Mouse (Mus musculus) mature B cell (primary cell): ENCODE results near the gene 5730522E02Rik.

Experiments
- in situ Hi-C: fragments of 300-500 bp; cut with MboI; formaldehyde crosslinking; loops from 2 replicates; pipeline ENCODE4 v1.14.3; 2019

The 5730522E02Rik gene

DNA sequence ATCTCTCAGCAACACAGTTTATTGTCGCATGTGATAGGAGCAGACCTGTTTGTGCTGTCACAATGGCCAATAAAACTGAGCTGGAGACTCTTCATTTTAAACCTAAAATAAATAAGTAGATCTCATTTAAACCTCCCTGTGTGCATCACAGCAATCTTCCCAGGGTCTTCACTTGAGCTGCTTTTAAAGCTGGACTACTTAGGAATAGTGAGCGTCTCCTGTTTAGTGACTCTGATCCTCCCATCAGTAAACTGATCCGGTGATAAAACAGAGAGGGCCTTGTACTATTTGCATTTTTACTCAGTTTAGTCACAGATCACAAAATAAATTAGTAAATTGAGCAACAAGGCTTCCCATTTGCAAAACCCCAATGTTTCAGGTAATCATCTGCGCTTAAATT lies 206.5 kb downstream of the 5730522E02Rik start:
- in situ Hi-C loops = no loop called here

DNA sequence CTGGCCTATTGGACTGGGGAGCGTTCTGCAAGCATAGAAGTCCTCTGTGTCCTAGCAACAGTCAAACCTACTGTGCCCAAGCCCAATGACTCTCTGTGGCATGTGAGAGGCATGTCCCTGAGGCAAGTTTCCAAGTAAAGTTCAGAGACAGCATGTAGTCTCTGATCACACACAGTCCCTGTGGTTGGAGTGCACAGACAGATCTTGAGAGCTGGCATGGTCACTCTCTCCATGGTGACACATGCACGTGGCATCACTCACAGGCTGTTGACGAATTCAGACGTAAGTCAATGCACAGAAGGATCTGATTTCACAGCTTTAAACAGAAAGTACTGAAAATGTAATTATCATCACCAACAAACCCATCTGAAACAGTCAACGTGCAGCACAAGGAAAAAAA lies 210.8 kb downstream of the 5730522E02Rik start:
- in situ Hi-C loops = no loop called here

DNA sequence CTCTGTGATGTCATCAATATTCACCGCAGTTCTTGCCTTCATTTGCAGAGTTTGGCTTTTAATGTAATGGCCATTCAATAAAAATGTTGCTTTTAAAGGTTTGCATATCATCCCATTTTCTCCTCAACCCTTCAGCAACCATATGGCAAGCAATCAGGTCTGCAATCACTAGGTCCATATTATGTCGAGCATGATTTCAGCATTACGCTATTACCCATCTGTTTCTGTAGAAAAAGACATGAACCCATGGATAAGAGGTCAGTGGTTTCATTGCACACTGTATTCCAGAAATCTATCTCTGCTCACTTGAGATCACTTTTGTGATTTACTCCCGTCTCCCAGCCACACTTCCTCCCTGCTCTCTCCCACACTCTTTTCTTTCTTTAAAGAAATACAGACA lies 213.1 kb downstream of the 5730522E02Rik start:
- in situ Hi-C loops = no loop called here

DNA sequence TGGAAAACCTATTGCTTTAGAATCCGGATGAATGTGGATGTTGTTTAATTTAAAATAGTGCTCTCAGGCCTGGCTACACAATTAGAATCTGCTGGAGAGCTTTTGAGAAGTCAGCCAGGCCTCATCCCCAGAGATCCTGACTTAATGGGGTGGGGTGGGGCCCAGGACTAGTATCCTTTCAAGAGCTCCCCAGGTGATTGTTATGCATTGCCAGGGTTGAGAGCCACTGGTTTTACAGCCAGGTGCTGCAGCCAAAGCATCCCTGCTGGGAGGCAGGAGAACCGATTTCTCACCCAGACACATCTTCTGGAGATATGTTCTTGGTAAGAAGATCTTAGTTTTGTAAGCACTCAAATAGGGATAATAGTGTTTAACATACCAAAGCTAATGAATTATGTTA lies 216.4 kb downstream of the 5730522E02Rik start:
- in situ Hi-C loops = no loop called here

DNA sequence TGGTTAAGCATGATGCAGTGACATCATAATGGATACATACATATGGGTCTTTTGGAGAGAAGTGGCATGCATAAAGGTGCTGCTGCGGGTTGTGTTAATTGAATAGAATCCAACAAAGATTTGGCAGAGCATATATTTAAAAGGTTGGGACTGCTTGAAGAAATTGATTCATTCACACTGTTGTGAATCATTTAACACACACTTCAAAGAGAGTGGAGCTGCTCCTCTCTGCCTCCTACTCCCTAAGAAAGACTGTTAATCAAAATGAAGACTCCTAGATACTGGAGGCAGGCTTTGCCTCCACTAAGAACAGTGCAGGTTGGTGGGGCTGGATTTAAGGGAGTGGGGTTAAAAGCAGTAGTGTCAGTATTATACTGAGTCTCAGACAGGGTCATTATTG lies 218.3 kb downstream of the 5730522E02Rik start:
- in situ Hi-C loops = no loop called here

DNA sequence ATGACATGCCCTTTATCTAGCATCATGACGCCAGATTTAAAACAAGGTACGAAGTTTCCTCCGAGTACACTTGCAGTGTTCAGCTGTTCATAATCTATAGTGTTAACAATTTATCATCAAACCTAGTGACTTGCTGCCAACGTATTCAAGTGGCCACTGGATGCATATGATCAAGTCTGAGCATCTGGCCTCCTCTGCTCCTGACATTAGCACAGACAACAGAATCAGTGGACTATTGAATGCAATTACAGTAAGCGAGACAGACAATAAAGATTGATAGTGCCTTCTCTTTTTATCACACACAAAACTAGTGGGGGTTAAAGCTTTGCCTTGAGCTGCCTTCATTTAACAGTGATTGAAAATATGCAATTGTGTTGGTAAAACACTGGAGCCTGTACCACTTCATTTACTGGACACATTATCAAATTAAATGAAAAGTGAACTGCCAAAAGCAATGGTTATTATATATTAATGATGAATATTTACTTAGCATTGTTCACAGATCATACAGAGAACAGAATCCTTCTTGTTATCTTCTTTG lies 231.8 kb downstream of the 5730522E02Rik start:
- in situ Hi-C loops = no loop called here

DNA sequence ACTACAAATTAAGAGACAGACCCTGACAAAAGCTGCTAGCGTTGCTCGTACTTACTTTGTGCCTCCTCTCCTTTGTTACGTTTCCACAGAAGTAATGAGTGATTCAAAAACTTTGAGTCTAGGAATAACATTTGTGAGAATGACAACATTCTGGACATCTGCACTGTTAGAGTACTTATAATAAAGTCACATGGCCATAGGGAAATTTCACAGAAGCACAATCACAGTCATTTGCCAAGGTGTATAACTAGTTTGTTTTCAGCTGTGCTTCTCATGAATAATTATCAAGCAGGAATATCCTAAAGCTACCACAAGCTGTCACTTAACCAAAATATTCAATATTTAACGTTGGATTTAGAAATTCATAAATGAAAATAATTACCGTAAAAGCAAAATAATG lies 269.1 kb downstream of the 5730522E02Rik start:
- in situ Hi-C loops = no loop called here

DNA sequence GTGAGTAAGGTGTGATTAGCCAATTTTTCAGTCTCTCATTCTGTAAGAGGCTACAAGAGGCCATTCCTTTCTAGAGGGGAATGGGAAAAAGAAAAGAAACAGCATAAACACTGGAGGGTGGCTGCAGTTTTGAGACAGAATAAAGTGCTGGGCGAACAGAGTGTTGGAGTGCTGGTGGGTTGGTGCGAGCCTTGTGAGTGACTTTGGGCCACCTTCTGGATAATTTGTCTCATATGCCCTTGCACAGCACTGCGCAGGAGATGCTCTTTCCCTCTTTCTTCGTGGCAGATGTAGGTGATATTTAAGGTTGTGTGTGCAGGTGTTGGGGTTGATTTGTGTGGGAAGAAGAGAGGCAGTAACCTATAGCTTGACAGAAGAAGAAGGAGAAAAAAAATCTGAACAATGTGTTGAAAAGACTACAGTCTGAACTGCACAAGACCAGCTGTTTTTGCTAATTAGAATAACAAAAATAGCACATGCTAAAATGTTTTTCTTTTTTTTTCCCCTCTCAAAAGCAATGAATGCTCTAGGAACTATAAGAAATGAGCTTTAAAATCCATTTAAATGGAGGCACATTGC lies 269.8 kb downstream of the 5730522E02Rik start:
- in situ Hi-C loops = no loop called here

DNA sequence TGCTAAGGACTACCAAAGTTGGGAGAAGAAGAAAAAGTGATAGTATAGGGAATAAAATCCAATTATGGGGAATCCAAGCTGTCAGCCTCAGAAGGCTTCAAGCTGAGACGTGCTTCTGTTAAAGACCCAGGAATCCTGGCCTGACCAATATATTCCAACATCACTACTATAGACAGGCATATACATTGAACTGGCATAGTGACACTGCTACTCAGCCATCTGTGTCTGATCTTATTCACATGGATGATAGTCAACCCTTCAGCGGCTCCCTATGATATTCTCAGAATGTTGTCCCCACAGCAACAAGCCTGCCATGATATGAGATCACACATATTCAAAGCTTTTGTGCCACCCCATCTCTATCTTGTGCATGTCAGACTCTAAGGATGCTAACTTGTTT lies 284.3 kb downstream of the 5730522E02Rik start:
- in situ Hi-C loops = no loop called here

DNA sequence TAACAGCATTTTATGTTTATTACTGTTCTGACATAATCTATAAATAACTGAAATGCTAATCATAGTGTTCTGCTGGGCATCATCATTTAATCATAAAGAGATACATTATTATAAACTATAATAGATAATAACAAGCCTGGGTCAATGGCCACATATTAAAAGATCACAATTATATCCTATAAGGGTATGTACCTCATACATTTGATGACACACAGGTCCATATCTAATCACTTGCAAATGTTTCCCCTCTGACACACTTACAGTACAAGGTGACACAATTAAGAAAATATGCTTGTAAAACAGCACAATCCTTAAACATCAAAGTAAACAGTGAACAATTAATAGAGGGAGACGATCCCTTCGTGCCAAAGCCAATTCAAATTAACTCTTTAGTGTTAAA lies 308.2 kb downstream of the 5730522E02Rik start:
- in situ Hi-C loops = no loop called here

DNA sequence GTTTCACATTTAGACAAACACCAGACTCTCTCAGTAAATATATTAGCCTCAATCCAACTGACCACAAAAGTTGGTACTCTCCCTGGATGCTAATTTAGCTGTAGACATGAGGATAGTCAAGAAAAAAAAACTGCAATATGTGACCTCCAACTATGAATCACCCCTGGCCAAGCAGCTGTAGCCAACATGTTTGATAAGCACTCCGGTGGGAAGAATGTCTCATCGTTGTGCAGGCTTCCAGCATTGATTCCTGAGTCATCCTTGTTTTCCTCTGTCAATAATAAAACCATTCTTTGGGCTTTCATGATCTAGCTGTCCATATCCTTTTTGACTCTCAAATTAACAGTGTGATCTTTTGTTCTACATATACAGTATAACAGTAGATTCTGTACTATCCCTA lies 308.9 kb downstream of the 5730522E02Rik start:
- in situ Hi-C loops = no loop called here

DNA sequence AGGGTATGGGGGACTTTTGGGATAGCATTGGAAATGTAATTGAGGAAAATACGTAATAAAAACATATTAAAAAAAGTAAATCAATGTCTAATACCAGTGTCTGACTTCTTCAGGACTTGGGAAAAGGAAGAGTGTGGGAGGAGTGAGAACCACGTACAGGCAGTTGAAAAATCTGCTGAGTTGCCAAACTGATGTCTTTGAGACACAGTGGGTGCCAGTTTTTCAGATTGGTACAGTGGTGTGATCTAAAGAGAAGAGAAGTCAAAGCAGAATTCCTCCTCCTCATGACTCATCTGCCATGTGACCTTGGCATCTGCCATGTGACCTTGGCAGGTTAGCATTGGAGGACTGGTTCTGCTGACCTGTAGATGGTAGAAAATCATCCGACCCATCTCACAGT lies 316.7 kb downstream of the 5730522E02Rik start:
- in situ Hi-C loops = no loop called here

DNA sequence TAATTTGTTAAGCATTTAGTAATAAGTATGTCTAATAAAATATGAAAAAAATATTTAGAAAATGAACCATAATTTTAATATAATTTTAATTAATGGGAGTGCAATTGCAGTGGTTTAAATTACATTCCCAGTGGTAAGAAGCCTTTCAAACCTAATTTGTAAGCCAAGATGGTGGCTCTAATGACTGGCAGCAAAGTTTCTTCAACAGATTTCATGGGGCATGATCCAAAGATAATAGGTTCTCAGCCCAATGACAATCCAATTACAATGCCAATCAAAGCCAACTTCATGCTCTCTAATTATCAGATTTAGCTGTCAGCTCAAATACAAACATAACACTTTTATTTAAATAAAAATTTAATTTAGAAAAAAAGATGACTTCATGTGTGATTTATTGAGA lies 337.6 kb downstream of the 5730522E02Rik start:
- in situ Hi-C loops = loop anchor here (25.0 kb wide), 2 partner anchors 561 to 1811 kb away; no protein-coding TSS in a partner anchor

DNA sequence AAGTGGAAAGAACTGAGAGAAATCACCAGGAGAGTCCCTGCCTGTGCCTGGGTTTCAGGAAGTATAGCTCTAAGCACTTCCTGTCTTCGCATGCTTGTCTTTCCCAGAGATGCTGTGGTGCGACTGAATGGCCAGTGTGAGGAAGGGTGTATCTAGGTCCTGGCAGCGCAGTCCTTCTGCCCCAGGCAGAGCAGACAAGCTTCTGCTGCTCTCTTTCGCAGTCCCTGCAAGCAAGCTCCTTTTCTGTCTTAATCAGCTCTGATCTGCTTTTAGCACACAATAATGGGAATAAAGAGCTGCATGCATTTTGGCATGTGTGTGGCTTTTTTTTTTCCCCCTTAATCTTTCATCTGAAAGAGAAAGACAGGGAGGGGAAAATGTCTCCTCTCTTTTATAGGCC lies 338.2 kb downstream of the 5730522E02Rik start:
- in situ Hi-C loops = loop anchor here (25.0 kb wide), 2 partner anchors 560 to 1810 kb away; no protein-coding TSS in a partner anchor

DNA sequence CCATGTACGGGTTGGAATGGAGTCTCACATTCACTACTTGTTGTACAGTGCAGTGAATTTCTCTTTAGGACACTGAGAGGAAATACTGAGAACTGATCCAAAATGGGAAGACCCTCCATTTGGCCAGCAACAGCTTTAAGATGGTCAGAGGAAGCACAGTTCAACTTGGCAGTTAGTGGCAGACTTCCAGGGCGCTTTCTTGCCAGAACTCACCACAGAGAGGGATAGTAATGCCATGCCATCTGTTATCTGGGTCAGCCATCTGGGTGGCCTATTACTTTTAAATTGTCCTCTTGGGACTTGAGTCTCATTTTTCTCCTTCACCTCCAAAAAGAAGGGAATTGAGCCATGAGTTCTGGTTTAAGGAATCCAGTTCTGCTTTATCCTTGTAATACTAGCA lies 344.3 kb downstream of the 5730522E02Rik start:
- in situ Hi-C loops = loop anchor here (25.0 kb wide), 2 partner anchors 554 to 1804 kb away; no protein-coding TSS in a partner anchor

DNA sequence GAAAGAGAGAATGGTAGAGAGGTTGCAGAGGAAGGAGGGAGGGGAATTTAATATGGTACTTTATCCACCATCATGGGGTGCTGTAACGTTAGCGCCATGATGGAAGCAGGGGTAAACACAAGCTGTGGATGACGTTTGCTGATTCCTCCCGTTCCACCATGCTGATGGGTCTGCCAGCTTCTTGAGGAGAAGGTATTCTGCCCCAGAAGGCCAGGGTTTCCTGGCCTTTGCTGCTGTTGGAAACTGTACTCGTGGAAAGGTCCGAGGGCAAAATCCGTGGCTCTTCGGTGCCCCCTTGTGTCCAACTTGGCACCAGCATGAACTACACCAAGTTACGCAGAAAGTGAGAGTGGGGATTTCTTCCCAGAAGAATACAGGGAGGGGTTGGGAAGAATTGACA lies 347.9 kb downstream of the 5730522E02Rik start:
- in situ Hi-C loops = loop anchor here (25.0 kb wide), 2 partner anchors 550 to 1800 kb away; no protein-coding TSS in a partner anchor

DNA sequence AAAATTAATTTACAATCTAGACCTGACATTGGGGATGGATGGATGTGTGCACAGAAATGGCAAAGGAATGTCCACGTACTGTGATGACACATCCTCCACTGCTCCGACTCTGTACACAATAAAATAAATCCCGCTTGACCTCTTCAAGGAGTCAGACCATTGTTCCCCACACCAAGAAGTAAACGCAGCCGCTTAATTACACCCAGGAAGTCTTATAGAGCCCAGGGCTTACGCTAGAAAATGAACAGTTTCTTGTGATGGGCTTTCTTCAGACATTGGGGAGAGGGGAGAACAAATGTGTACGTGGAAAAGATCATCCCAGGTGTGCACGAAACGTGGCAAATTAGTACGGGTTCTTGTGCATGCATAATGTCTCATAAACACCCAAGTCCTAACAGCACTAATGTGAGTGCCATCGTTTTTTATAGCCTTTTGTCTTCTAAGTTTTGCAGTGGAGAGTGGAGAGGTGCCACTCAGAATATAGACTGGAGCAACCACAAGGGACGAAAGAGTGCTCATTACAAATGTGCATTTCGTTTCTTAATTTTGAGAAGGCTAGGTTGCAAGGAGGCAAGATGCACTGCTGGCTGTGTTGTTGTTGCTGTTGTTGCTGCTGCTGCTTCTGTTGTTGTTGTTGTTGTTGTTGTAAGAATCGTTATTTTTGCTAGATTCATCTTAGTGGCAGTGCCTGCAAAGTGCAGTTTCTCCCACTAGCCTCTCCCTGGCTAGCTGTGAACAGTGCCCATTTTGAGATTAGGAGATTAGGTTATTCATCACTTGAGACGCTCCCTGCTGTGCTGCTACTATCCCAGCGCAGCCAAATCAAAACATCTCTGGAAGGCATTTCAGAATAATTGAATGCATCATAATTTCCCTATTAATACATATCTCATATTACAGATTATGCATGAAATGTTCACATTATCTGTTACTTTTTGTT lies 353.7 kb downstream of the 5730522E02Rik start:
- in situ Hi-C loops = loop anchor here (25.0 kb wide), 2 partner anchors 545 to 1795 kb away; no protein-coding TSS in a partner anchor

DNA sequence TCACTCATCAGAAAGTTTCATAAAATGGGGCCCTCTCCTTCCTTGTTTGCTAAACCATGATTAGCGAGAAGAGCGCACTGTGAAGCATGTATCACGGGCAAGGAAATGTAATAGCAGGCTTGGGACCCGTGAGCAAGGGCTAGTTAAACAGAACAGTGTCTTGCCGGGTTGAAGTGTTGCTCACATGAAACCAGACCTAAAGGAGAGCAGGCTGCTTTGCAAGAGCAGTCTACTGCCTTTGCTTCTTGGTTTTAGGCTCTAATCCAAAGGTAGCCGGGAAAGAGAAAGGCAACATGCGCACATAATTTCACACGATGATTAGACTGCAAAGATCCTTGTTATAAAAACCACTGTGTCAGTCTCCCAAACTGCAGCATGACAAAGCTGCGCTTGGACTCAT lies 354.8 kb downstream of the 5730522E02Rik start:
- in situ Hi-C loops = loop anchor here (25.0 kb wide), 2 partner anchors 543 to 1793 kb away; no protein-coding TSS in a partner anchor

DNA sequence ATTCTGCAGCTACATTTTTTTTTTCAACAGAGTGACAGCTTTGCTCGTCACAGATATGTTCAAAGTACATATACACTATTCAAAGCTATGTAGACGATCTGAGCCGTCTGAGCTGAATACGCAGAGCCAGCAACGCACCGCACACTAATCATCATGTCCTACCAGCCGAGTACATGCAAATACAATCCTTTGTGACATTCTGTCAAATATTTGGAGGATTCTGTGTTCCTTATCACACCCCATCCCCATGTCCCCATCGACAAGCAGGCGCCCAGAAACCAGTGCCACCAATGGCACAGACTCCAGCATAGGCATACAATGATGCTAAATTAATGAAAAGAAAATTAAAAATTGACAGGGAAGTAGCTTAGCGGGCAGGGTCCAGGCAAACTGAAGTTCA lies 356.3 kb downstream of the 5730522E02Rik start:
- in situ Hi-C loops = loop anchor here (25.0 kb wide), 2 partner anchors 542 to 1792 kb away; no protein-coding TSS in a partner anchor

DNA sequence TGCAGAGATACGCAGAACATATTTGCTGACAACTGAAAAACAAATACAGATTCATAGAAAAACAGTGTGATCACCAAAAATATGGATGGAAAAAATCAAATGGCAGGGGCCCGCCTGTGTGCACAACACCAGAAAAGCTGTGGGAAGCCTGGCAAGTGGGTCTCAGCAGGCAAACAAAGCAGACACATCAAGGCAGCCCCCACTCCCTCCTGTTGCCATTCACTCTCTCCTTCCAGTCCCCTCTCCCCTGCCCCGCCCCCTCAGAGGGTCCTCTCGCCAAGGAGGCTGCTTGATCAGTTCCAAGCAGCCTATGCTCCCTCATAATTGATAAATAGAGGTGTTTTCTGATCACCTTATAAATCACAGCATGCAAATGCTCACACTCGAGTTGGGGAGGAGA lies 357.5 kb downstream of the 5730522E02Rik start:
- in situ Hi-C loops = loop anchor here (25.0 kb wide), 2 partner anchors 541 to 1791 kb away; no protein-coding TSS in a partner anchor

DNA sequence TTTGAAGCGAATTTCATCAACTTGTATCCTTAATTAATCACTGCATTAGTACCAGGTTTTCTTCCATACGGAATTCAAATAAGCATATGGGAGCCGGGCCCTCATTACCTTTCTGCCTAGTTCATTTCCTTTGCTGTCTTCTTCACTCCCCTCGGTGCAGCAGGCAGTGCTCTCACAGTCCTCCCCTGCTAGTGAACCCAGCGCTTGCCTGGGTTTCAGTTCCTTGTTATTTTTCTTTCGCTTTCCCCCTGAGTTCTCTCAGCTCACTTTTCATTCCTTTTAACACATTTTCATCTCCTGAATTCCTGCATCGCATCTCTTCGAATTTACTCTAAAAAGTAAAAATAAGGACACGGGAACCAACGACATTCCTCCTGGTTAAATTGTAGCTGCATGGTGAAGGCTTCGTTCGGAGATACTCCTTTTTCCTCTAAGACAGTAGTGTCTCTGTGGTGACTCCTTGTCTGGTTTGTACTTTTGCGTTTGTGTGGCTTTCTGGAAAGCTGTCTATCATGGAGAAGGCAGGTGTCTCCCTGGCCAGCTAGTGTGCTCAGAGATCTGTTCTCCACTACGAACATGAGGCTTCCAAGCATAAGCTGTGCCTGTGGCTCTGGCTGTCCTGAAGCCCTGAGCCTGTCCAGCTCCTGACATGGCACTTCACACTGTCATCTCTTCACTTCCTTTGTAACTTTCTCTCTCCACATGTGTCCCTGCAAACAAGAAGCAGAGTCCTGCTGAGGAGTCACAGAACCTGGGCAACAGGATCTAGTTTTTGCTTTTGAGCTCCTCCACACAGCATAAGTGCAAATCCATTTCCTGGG lies 361.5 kb downstream of the 5730522E02Rik start:
- in situ Hi-C loops = no loop called here

DNA sequence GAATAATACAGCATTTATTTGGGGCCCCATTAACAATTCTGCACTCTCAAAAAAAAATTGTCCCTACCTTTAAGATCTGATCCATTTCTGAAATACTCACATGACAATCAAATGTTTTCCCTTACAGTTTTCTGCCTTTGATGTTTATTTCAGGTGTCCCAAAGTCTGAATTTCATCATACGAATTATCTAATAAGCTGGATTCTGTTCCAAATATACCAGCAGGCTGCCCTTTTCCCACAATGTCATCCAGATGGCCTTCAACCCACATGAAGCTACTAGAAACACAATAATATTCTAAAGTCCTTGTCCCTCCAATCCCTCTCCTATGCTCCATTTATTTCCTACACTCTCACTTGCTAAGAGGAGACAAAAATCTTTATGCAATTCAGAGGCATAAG lies 372.1 kb downstream of the 5730522E02Rik start:
- in situ Hi-C loops = no loop called here
